Mouse (Mus musculus): Measurements from ENCODE around the gene 4933430I17Rik. TPM values are rescaled to one million over a fixed set of nuclear protein-coding genes. Genes with fewer than 3 reads are reported as not detected.

The 4933430I17Rik gene
- polyA plus RNA-seq, 2 experiments = 0.35 to 0.54 TPM

DNA sequence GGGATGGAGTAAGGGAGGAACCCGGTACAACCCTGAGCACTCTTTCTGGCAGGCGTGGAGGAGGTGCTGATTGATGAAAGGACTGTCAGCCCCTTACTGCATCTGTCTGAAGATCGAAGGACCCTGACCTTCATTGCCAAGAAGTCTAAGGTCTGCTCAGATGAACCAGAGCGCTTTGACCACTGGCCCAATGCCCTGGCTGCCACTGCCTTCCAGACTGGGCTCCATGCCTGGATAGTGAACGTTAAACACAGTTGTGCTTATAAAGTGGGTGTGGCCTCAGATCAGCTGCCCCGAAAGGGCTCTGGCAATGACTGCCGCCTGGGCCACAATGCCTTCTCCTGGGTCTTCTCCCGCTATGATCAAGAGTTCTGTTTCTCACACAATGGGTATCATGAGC lies 29.2 kb upstream of the 4933430I17Rik start:
- whole genome bisulfite sequencing = 78% methylated on average over 8 of the region's 8 CpGs
- no peak overlapping the region for H3K27ac ChIP-seq (replicated peaks; ENCODE audit: low read depth, low read length)

GRCm38 (mm10) chr4:62496815-62497214 lies 28.4 kb upstream of the 4933430I17Rik start:
- 72% methylated on average over 8 of the region's 8 CpGs for whole genome bisulfite sequencing
- DNase-seq (ENCODE audit: low spot score) = no peak
- no peak overlapping the region for H3K9ac ChIP-seq (ENCODE audit: low read depth, low read length, severe bottlenecking)

More for the DNA sequence above, 29.2 kb upstream of the 4933430I17Rik start:
- no peaks in the 10 kb centered on the region for H3K9me3 ChIP-seq (ENCODE audit: control insufficient read depth, low read length)
- H3K4me1 ChIP-seq (ENCODE audit: control insufficient read depth, insufficient read depth, low read length) = peaks cover 4% of the 10 kb centered on the region
- DNase-seq (ENCODE audit: low spot score) (no peak), ATAC-seq (ENCODE audit: low FRiP score, low read depth) (no peak)
- H3K36me3 ChIP-seq (ENCODE audit: control insufficient read depth, insufficient read depth, low read length) = peaks cover 22% of the 10 kb centered on the region
- no peak overlapping the region for H3K9ac ChIP-seq (ENCODE audit: low read depth, low read length, severe bottlenecking)
- no peak for TF ChIP-seq POLR2A (IDR thresholded peaks at IDR 0.05; ENCODE audit: borderline replicate concordance, extremely low read depth, insufficient read depth, insufficient read length)
- H3K4me2 ChIP-seq (replicated peaks; ENCODE audit: low read depth, low read length, severe bottlenecking) = no peak overlapping the region
- no peak overlapping the region for H3K4me3 ChIP-seq (replicated peaks; ENCODE audit: low read length)
- no peaks in the 10 kb centered on the region for H3K27me3 ChIP-seq (ENCODE audit: control insufficient read depth, insufficient read depth, low read length)

DNA sequence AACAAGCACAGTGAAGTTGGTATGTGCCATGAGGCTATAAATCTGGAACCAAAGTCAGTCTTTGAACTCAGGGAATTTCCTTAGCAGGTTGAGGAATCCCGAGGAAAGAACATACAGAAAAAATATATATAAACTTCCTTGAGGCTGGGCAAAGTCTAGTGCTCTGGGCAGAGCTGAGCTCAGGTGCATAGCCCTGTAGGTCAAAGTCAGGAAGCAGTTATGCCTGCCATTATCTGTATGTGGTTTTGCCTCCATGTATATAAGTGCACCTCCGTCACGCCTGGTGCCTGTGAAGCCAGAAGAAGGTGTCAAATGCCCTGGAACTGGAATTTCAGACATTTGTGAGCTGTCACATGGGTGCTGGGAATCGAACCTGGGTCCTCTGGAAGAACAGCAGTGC lies 24.4 kb upstream of the 4933430I17Rik start:
- peaks cover 22% of the 10 kb centered on the region for H3K36me3 ChIP-seq (ENCODE audit: control insufficient read depth, insufficient read depth, low read length)
- WGBS = 70% methylated on average over 4 of the region's 4 CpGs
- no peak for ATAC-seq (ENCODE audit: low FRiP score, low read depth)
- H3K4me1 ChIP-seq (ENCODE audit: control insufficient read depth, insufficient read depth, low read length) = peaks cover 13% of the 10 kb centered on the region
- no peak overlapping the region for H3K27ac ChIP-seq (replicated peaks; ENCODE audit: low read depth, low read length)
- no peak for TF ChIP-seq POLR2A (IDR thresholded peaks at IDR 0.05; ENCODE audit: borderline replicate concordance, extremely low read depth, insufficient read depth, insufficient read length)
- no peak overlapping the region for H3K9ac ChIP-seq (ENCODE audit: low read depth, low read length, severe bottlenecking)
- no peak overlapping the region for H3K4me3 ChIP-seq (replicated peaks; ENCODE audit: low read length)
- H3K27me3 ChIP-seq (ENCODE audit: control insufficient read depth, insufficient read depth, low read length) = no peaks in the 10 kb centered on the region
- H3K9me3 ChIP-seq (ENCODE audit: control insufficient read depth, low read length) = no peaks in the 10 kb centered on the region
- no peak overlapping the region for H3K4me2 ChIP-seq (replicated peaks; ENCODE audit: low read depth, low read length, severe bottlenecking)
- DNase-seq (ENCODE audit: low spot score) = no peak

More at GRCm38 (mm10) chr4:62496815-62497214, 28.4 kb upstream of the 4933430I17Rik start:
- Histone ChIP-seq H3K9me3 (ENCODE audit: control insufficient read depth, low read length) (no peaks in the 10 kb centered on the region), H3K4me1 (ENCODE audit: control insufficient read depth, insufficient read depth, low read length) (peaks cover 10% of the 10 kb centered on the region), H3K36me3 (ENCODE audit: control insufficient read depth, insufficient read depth, low read length) (peaks cover 22% of the 10 kb centered on the region), H3K4me2 (replicated peaks; ENCODE audit: low read depth, low read length, severe bottlenecking) (no peak overlapping the region), H3K27ac (replicated peaks; ENCODE audit: low read depth, low read length) (no peak overlapping the region), H3K4me3 (replicated peaks; ENCODE audit: low read length) (no peak overlapping the region), H3K27me3 (ENCODE audit: control insufficient read depth, insufficient read depth, low read length) (no peaks in the 10 kb centered on the region)
- ATAC-seq (ENCODE audit: low FRiP score, low read depth) = no peak
- no peak for TF ChIP-seq POLR2A (IDR thresholded peaks at IDR 0.05; ENCODE audit: borderline replicate concordance, extremely low read depth, insufficient read depth, insufficient read length)

DNA sequence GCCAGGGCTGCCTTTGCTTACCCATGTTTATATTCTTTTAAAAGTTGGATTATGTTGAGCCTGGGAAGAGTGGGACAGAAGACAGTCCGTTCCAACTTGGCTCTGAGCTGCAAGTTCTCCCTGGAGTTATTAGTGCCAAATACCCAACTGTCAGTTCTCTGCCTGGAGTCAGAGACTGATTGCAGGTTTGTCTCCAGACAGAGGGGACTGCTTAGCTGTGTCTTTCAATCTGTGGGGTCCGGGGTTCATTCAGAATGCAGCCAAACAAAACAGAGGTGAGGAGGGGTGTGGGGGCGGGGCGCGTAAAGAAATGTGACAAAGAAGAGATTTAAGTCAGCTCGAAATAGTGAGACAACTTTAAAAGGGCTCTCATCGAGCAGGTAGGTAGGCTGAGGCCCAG lies 23.6 kb upstream of the 4933430I17Rik start:
- Histone ChIP-seq H3K27ac (replicated peaks; ENCODE audit: low read depth, low read length) (peak overlapping the region; percentile 82), H3K4me1 (ENCODE audit: control insufficient read depth, insufficient read depth, low read length) (peaks cover 13% of the 10 kb centered on the region), H3K4me2 (replicated peaks; ENCODE audit: low read depth, low read length, severe bottlenecking) (peak overlapping the region; percentile 56), H3K9ac (ENCODE audit: low read depth, low read length, severe bottlenecking) (peak overlapping the region; percentile 73), H3K9me3 (ENCODE audit: control insufficient read depth, low read length) (no peaks in the 10 kb centered on the region), H3K36me3 (ENCODE audit: control insufficient read depth, insufficient read depth, low read length) (peaks cover 22% of the 10 kb centered on the region), H3K4me3 (replicated peaks; ENCODE audit: low read length) (peak overlapping the region; percentile 79), H3K27me3 (ENCODE audit: control insufficient read depth, insufficient read depth, low read length) (no peaks in the 10 kb centered on the region)
- 3% methylated on average over 7 of the region's 7 CpGs for WGBS
- DNase-seq (ENCODE audit: low spot score) = no peak
- no peak for TF ChIP-seq POLR2A (IDR thresholded peaks at IDR 0.05; ENCODE audit: borderline replicate concordance, extremely low read depth, insufficient read depth, insufficient read length)
- ATAC-seq (ENCODE audit: low FRiP score, low read depth) = peak; percentile 25

- Histone ChIP-seq H3K9me3 (ENCODE audit: control insufficient read depth, low read length) (no peaks in the 10 kb centered on the region), H3K4me3 (replicated peaks; ENCODE audit: low read length) (peak overlapping the region; percentile 79), H3K27me3 (ENCODE audit: control insufficient read depth, insufficient read depth, low read length) (no peaks in the 10 kb centered on the region), H3K9ac (ENCODE audit: low read depth, low read length, severe bottlenecking) (peak overlapping the region; percentile 73), H3K4me2 (replicated peaks; ENCODE audit: low read depth, low read length, severe bottlenecking) (peak overlapping the region; percentile 56), H3K36me3 (ENCODE audit: control insufficient read depth, insufficient read depth, low read length) (peaks cover 26% of the 10 kb centered on the region), H3K4me1 (ENCODE audit: control insufficient read depth, insufficient read depth, low read length) (peaks cover 13% of the 10 kb centered on the region), H3K27ac (replicated peaks; ENCODE audit: low read depth, low read length) (peak overlapping the region; percentile 82)
- 5% methylated on average over 33 of the region's 38 CpGs for WGBS
- ATAC-seq (ENCODE audit: low FRiP score, low read depth) (peak; percentile 95), DNase-seq (ENCODE audit: low spot score) (peak; percentile 89)
- TF ChIP-seq POLR2A (IDR thresholded peaks at IDR 0.05; ENCODE audit: borderline replicate concordance, extremely low read depth, insufficient read depth, insufficient read length) = no peak
These were observed 23.0 kb upstream of the 4933430I17Rik start for GRCm38 (mm10) chr4:62501964-62502732.
